Mouse (Mus musculus) telencephalon, adult 2 months (tissue): Measurements from ENCODE around the gene Mrpl12.

ENCODE experiments used
- DNase-seq: peaks from one replicate; pipeline ENCODE4 v3.0.0-alpha.2; 2011; ENCODE audit warnings: low read depth, low spot score

The Mrpl12 gene

DNA sequence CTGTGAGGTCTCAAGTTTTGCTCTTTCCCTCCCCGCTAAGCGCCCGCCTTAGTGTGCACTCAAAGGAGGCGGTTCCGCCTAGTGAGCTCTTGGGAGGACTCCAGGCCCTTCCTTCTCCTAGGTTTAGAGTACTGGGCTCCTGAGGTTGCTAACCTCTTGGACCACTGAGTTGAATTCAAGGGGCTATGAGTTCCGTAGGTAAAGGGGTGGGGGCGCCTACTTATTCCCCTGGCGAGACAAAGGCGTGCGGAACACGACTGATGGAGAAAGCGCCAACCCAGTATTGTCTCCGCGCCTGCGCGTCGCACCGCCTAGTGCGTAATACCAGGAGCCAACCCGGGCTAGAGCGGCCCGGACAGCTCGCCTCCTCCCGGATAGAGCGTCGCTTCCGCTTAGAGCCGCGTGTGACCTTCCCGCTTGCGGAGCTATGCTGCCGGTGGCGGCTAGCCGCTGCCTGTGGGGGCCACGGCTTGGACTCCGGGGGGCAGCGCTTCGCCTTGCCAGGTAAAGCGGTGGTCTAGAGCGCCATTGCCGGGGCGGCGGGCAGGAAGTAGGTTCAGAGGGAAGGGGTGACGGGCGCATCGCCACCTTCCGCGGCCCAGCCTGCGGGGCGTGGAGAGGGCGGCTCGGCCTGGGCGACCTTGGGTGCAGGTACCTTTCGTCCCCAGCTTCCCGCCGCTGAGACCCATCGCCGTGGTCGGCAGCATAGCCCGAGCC lies at the start of gene Mrpl12:
Gene Mrpl12, plus strand, starts transcription at position 349 of the 717 bp plus-strand sequence.
- DNase-seq, result peak; percentile 97

DNA sequence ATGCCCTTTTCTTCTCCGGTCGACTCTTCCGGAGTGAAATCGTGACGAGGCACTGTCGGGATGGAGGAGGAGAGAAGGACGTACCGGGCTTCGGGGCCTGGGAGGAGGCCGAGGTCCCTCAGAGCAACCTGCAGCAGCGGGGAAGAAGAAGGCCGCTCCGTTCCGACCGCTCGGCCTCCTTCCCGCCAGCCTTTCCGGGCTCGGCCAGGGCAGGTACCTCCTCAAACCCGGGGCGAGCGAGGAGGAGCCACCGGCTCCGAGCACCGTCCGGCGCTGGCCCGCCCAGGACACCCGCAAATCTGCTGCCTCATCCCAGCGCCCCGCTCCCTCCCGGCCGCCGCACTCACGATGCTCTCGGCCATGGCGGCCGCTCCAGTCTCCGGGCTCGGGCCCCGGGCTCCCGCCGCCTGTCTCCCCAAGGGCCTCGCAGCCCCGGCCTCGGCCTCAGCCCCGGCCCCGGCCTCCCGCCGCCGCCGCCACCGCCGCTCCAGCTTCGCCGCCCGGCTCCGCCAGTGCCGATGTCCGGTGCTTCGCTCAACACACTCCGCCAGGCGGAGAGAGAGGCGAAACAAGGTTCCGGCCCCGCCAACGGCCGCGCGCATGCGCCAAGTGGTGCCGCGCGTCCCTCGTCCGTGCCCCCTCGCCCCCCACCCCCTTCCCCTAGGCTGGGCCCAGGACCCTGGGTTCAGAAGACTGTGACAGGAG lies 47.1 kb upstream of the Mrpl12 start, which contains the start of gene Nploc4:
Gene Nploc4, minus strand, starts transcription at position 557 of the 705 bp plus-strand sequence.
- DNase-seq, result peak; percentile 52

DNA sequence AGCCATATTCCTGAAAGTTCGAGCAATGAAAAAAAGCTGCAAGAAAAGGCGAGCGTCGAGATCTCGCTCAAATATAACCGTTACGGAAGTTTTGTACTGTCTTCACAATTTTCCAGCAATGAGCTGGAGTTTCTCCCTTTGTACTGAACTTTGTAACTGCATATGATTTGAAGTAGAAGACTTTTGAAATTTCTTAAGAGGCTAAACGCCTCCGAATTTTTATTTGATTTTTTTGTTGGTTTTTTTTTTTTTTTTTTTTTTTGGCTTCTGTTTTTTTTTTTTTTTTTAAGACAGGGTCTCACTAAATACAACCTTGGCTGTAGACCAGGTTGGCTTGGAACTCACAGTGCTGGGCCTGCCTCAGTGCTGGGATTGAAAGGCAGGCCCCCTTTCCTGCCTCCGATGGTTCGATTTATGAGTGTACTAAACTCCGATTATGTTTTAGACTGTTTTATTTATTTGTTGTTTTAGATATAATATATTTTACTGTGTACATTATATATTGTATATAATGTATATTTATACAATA lies 46.5 kb upstream of the Mrpl12 start:
- no peak for DNase-seq

DNA sequence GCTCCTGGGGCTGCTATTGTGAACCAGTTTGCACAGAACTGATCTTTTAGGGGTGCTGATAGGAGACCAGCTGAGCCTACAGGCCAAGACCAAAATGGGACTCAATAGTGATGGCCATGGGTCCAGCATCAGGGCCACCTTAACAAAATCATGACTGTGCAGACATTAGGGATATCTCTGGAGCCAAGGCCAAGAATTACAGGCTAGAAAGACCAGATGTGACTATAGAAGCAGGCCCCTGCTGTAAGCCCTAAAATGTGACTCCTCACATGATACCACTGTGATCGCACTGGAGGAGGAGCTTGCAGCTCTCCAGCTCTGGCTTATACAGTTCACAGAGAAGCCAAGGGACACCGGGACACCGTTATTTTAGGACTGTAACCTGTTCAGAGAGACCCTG lies 42.1 kb upstream of the Mrpl12 start, which contains the start of gene Tspan10:
Gene Tspan10, plus strand, starts transcription at position 301 of the 400 bp plus-strand sequence.
- DNase-seq, result no peak

DNA sequence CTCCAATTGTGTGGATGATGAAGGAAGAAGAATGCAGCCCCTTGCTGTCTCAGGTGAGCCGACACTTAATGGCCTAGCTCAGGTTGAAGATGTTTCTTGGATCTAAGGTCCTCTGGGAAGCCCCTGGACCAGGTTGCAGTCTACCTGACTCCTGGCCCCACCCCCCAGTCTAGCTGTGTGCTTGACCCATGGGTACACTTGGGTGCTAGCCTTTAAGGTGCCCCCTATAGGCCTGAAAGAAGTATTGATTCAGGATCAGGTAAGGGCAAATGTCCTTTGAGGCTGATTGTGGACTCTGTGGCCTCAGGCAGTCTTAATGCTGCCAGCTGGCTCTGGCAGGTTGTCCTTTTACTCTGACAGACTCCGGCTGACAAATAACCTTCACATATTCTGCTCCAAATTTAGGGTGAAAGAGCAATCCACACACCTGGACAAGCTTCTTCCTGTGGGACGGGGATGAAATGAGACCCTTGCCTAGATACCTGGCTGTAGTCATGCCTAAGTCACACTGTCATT lies 41.6 kb upstream of the Mrpl12 start:
- no peak for DNase-seq

DNA sequence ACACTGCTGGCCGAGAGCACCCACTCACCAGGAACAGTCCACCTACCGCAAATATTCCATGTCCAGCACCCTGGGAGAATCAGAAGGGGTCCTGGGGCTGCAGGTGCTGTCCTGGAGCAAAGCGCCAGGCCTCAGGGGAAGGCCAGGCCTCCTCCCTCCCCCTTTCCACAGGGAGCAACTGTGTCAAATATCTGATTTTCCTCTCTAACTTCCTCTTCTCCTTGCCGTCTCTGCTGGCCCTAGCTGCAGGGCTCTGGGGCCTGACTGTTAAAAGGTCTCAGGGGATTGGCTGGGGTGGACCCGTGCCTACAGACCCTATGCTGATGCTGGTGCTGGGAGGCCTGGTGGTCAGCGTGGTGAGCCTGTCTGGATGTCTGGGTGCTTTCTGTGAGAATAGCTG lies 40.3 kb upstream of the Mrpl12 start:
- DNase-seq, result no peak

DNA sequence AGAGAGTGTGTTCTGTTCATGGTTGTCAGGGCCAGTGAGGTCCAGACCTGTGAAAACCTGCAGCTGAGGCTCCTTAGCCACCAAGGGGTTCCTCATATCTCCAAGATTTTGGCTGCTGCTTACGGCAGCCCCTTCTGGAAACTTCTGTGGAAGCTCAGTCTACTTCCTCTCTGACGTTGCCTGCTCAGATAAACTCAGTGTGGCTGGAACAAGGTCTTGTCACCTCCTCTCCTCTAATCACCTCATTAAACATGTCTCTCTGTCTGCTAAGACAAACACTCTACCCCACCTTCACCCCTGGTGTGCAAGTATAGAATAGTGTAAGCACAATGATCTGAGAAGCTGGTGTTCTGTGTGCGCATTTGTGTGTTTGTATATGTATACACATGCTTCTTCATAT lies 38.9 kb upstream of the Mrpl12 start:
- DNase-seq, result no peak

DNA sequence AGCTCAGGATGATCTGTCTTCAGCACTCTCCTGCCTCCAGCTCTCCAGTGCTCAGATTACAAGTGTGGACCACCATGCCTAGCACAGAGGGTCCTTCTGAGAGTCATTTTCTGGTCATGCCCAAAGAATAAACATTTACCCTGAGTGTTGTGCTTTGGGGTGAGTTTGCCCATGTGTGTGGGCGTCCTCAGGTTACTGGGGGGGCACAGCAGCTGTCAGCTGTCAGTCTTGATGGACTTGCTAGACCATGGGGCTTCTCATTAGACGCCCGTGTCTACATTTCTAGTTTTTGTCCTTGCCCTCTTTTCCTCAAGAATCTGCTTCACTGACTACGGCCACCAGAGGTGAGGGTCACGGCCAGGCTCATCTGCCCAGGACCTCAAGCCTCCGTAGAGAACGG lies 37.2 kb upstream of the Mrpl12 start:
- no peak for DNase-seq

DNA sequence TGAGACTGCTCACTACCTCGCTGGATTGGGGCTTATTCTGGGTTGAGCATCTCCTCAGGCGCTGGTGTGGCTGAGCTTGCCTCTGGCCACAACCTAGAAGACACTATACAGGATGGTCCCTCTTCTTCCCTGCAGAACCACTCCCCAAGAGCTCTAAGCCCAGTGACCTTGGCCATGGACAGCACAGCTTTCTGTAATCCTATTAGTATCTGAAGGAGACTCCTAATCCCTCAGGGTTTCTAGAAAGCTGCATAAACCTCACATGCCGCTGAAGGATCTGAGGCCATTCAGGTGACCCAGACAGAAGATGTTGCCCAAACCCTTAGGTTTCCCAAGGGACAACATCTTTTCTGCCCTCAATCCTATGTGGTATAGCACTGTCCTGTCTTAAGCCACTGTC lies 32.2 kb upstream of the Mrpl12 start:
- DNase-seq, result no peak

DNA sequence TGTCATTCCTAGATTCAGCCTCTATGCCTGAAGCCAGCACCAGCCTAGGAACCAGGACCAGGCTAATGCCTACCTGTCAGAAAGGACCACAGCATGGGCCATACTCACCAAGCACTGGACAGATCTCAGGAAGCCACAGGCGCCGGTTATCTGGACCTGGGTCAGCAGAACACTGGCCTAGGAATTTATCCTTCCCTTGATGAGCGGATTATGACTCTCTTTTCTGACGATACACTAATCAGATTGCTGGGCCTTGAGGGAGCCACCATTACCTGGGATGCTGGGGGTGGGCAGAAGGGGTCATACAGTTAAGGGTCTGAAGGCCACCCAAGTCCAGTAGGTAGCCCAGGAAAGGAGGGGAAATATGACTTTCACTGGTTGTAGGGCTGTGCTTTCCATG lies 31.1 kb upstream of the Mrpl12 start, which contains the start of gene Pde6g:
Gene Pde6g, minus strand, starts transcription at position 195 of the 400 bp plus-strand sequence.
- DNase-seq, result no peak

DNA sequence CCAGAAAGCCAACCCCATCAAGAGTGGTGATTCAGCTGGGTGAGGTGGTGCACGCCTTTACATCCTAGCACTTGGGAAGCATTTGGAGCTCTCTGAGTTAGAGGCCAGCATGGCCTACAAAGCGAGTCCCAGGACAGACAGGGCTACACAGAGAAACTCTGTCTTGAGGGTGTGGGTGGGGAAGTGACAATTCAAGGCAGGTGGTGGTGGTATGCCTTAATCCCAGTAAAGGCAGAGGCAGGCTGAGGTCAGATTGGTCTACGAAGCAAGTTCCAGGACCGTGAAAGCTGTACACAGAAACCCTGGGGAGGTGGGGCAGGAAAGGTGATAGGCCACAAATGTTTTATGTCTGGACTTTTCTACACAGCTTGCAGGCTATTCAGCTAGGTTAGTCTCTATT lies 29.4 kb upstream of the Mrpl12 start:
- no peak for DNase-seq

DNA sequence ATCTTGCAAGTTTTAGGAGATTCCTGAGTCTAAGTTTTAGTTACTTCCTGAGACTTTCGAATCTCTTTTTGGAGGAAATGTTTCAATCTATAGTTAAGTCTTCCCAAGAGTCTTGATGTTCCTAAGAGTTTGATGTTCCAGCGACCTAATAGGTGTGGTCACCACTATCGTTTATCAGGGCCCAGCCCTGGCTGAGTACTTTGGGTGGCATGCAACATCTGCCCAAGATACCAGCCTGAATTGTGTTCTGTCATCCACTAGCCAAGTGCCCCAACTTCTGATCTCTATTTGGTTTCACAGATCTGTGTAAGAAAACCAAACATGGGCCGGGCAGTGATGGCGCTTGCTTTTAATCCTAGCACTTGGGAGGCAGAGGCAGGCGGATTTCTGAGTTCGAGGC lies 29.0 kb upstream of the Mrpl12 start:
- DNase-seq, result no peak

DNA sequence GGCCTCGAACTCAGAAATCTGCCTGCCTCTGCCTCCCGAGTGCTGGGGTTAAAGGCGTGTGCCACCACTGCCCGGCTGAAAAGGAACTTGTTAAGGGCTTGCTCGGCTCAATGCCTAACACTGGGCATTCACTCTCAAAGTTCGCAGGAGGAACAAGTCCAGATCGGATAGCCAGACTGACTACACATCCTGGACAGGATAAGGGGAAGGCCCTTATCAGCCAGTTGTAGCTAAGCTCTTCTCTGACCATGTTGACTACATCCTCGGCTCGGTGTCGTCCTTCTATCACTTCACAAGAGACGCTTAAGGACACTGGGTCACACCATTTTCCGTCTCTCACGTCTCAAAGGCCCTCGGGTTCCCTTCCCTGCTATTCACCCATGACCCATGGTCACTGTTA lies 27.0 kb upstream of the Mrpl12 start:
- no peak for DNase-seq

DNA sequence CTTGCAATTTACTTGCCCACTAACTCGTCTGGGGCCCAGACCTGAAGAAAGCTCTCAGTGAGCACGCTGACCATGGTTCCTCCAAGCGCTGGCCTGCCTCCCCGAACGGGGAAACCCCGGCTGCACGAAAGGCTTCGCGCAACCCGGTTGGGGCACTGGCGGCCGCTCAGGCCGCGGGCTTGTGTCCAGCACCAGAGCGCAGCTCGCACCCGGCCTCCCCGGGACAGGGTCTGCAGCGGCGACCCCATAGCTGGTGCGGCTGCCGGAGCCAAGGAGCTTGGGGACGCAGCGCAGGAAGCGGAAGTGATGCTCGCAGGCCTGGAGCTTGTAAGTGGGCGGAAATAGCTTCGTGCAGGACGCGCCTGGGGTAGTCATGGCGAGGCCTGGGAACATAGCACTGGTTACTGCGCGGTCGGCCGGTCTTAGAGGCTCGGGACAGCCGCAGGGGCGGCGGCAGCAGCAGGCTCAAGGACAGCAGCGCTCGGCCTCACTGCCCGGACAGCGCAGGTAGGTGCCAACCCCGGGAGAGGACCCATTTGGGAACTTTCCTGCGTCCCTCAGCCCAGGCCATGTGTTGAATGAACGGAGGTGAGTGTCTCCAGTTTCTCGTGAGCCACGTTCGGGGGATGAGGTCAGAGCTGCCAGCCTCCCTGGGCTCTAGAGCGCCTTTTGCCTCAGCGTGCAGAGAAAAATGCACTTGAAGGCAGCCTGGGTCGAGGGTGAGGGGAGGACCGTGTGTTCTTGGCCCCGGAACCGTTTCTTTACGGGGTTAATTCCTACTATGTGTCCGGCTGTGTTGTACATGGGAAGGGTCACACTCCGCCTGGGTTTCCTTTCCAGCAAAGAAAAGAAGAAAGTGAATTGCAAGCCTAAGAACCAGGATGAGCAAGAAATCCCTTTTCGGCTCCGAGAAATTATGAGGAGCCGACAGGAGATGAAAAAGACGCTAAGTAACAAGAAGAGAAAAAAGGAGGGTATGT lies 26.4 kb upstream of the Mrpl12 start, which contains the start of the genes Oxld1 and Ccdc137:
Gene Oxld1, minus strand, starts transcription at position 297 of the 980 bp plus-strand sequence.
Gene Ccdc137, plus strand, starts transcription at position 344 of the 980 bp plus-strand sequence.
- peak; percentile 86 for DNase-seq

DNA sequence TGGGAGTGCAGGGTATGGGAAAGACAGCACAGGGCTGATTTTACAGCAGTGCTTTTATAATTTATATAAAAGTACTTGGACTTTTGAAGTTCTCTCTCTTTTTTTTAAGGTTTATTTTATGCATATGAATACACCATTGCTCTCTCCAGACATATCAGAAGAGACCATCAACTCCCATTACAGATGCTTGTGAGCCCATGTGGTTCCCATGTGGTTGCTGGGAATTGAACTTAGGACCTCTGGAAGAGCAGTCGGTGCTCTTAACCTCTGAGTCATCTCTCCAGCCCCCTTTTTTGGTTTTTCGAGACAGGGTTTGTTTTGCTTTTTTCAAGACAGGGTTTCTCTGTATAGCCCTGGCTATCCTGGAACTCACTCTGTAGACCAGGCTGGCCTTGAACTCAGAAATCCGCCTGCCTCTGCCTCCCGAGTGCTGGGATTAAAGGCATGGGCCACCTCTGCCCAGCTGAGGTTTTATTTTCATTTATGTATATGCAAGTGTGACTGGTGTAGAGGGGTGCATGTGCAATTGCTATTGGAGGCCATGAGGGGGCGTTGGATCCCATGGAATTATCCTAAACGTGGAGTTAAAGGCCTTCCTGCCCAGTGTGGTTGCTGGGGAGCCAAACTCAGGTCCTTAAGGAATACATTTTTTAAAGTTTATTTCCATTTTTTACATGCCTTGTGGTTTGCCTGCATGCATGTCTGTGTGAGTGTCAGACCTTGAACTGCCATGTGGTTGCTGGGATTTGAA lies 25.4 kb upstream of the Mrpl12 start:
- DNase-seq, result no peak

DNA sequence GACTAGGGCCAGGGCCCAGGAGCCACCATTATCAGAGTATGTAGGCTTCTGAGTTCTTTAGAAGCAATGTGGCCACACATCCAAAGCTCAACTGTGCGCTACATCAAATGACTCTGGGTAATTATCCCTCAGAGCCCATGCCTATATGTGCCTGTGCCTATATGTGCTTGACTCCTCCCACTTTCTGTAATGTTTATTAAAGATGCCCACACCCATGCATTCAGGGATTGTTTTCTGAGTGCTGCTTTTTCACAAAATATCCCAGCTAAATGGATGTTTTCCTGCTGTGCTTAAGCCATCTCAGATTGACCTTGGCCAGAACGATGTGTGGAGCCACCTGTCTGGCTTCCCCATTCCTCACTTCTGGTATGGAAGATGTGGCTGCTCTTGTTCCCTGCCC lies 20.9 kb upstream of the Mrpl12 start:
- no peak for DNase-seq

DNA sequence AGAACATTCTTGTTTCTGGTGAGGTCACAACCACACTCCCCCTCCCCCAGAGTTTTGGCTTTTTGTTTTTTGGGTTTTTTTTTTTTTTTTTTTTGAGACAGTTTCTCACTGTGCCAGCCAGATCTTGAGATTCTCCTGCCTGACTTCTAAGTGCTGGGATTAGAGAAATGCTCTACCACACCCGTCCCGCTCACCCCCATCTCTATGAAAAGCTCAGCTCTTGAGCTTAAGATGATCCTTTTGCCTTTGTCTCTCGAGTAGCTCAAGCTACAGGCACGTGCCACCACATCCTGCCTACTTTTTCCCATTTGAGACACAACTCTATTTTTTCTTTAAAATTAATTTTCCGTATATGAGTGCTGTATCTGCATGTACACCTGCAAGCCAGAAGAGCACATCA lies 20.0 kb upstream of the Mrpl12 start:
- no peak for DNase-seq

DNA sequence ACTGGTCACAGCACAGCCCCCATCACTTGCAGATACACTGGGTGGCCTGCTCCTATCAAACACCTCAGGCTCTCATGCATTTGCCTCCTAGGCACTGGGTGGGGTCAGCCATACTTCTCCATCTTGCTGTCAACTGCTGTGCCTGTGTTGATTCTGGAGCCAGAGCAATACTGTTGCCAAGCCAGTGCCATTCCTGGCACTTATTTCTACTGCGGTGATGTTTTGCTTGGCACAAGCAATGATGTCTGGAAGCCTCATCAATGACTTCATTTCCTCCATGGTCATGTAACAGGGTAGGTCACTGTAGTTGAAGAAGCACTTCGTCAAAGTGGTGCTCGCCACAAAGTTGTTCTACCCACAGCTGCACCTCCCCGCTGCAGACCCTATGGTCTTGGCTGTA lies 18.9 kb upstream of the Mrpl12 start:
- DNase-seq, result no peak

DNA sequence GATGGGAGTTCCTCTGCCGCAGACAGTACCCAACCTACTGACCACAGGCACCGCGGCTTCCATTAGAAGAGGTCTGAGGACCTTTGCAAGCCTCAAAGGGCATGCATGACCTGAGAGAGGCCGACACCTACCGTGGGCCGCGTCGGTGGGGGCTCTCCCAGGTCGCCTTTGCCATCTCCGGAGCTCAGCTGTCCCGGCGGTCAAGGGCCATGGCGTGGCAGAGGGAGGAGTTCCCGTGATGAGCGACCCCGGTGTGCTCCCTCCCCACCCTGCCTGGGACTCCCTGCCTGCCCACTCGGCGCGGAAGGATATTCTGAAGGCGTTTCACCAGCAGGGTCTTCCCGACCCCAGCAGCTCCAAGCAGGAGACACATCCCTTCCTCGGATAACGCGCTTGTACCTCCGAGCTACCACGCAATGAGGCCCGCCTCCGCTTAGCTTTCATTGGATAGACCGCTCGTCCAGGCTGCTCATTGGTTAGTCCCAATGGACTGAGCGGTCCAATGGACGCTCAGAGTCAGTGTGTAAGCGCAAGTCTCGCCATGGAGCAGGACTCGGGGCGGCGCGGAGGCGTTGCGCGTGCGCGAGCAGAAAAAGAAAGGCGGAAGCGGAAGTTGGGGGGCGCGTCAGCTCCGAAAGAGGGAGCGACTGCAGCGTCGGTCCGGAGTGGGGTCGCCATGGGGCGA lies 17.2 kb upstream of the Mrpl12 start, which contains the start of gene Arl16:
Gene Arl16, minus strand, starts transcription at position 557 of the 685 bp plus-strand sequence.
- DNase-seq, result peak; percentile 99

DNA sequence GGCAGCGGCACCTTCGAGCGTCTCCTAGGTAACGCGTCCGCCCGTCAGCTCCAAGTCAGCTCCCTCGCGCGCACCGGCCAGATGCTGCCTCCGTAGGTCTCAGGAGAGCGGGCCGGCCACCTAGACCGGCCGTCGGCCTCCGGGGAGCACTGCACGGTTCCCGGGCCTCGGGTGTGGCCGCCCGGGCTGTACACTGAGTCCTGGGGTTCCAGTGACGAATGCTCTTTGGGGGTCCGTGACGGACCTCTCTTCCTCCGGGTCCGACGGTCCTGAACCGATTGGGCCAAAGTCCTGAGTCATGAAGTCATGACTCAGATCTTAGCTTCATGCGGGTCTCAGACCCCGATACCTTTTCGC lies 16.7 kb upstream of the Mrpl12 start:
- DNase-seq, result no peak
